Mouse (Mus musculus) forebrain, embryonic 13.5 days (tissue): ENCODE results near the gene Hand2. TPM values are rescaled to one million over a fixed set of nuclear protein-coding genes. Genes with fewer than 3 reads are reported as not detected.
A peak's percentile ranks its signal among the peaks of the same experiment; 100 is the strongest.

ENCODE experiments used
- ATAC-seq: fragments of 200-750 bp; cut with Nextera tagmentation; 2 replicates; pipeline ENCODE4 v1.8.0; 2017
- H3K27ac ChIP-seq: fragments of 300-500 bp; sonication (generic); 2 replicates; pipeline ENCODE4 v1.5.1; 2015; ENCODE audit warnings: inconsistent platforms, mild to moderate bottlenecking, moderate library complexity
- H3K27me3 ChIP-seq: fragments of 300-500 bp; sonication (generic); 2 replicates; pipeline ENCODE4 v1.6.1; 2015; ENCODE audit warnings: mild to moderate bottlenecking, inconsistent platforms
- H3K36me3 ChIP-seq: fragments of 300-500 bp; sonication (generic); 2 replicates; pipeline ENCODE4 v1.6.1; 2015; ENCODE audit warnings: mild to moderate bottlenecking, inconsistent platforms; ENCODE audit not compliant: poor library complexity, severe bottlenecking
- H3K4me1 ChIP-seq: fragments of 300-500 bp; sonication (generic); 2 replicates; pipeline ENCODE4 v1.6.1; 2015; ENCODE audit warnings: inconsistent platforms
- H3K4me2 ChIP-seq: fragments of 300-500 bp; sonication (generic); 2 replicates; pipeline ENCODE4 v1.6.1; 2015; ENCODE audit warnings: inconsistent platforms, mild to moderate bottlenecking, moderate library complexity
- H3K4me3 ChIP-seq: fragments of 300-500 bp; sonication (generic); 2 replicates; pipeline ENCODE4 v1.5.1; 2015; ENCODE audit warnings: mild to moderate bottlenecking, inconsistent platforms
- H3K9ac ChIP-seq: fragments of 300-500 bp; sonication (generic); 2 replicates; pipeline ENCODE4 v1.6.1; 2015; ENCODE audit warnings: mild to moderate bottlenecking, inconsistent platforms
- H3K9me3 ChIP-seq: fragments of 300-500 bp; sonication (generic); replicated peaks from 2 replicates; pipeline ENCODE4 v1.6.1; 2016; ENCODE audit warnings: inconsistent platforms
- WGBS: fragments of 180-500 bp; shearing (Covaris S2); methylation state at CpG from one replicate; pipeline ENCODE4 v1.1.7; 2015; 5-methylcytosine and 5-hydroxymethylcytosine counted together
- polyA plus RNA-seq: library from polyadenylated mRNA; unstranded; fragments of >200 nt; fragmentation: Nextera tagmentation; extraction: Ambion mirVana; gene quantifications from 2 replicates; pipeline ENCODE4 v1.2.1, GENCODE M21; 2015

The Hand2 gene
- polyA plus RNA-seq, 1 experiment from 2014 or later = not detected

- ATAC-seq = no peak
- Histone ChIP-seq H3K9me3 (no peaks in the 10 kb centered on the region), H3K4me1 (peaks cover 10% of the 10 kb centered on the region; the same call in 1 of the 2 replicates), H3K27ac (no peak overlapping the region), H3K4me2 (no peak overlapping the region), H3K9ac (no peak overlapping the region), H3K27me3 (peaks cover 85% of the 10 kb centered on the region), H3K4me3 (no peak overlapping the region), H3K36me3 (no peaks in the 10 kb centered on the region)
- 19% methylated on average over 2 of the region's 2 CpGs for WGBS
These were observed 31.1 kb downstream of the Hand2 start for GRCm38 (mm10) chr8:57351861-57352260.

DNA sequence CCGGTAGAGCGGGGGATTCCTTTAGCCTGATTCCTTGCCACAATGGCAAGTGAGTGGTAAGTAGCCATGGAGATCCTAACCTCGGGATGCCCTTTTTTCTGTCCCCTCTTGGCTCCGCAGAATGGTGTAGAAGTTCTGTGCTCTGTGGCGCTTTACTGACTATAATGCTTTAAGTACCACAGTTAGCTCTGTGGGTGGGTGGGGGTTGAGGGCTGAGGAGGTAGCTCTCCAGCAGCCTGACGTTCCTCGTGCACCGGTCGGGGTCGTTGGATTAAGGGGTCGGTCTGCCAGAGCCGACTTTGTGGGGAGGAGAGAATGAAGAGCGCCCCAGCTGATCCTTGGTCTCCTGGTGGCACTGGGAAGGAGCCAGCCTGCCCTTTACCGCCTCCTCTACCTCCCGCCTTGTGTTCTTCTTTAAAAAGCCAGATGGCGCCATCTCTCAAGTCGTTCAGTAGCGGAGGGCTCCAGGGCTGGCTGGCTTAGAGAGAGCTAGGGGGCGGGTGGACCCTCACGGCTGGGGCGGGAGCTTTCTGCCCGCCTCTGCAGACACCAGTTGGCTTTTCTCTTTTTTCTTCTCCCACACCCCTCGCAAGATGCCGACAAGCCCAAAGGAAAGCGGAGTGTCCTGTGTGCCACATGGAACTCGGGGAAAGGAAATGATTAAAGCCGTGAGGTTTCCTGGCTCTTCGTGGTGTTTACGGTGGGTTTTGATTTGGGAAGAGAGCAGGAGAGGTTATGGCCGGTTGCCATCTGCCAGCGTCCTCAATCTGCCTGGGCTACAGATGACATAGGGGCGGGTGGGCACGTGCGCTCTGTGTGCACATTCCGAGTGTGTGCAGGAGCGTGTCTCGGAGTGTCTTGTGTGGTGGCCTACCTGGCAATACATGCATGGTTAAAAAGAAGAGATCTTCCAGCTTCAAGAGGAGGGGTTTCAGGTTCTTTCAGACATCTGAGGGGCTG is 32.8 kb downstream of the Hand2 start:
- Histone ChIP-seq H3K27ac (no peak overlapping the region), H3K4me1 (peaks cover 10% of the 10 kb centered on the region; the same call in 1 of the 2 replicates), H3K9me3 (no peaks in the 10 kb centered on the region), H3K36me3 (no peaks in the 10 kb centered on the region), H3K4me2 (peak overlapping the region; percentile 65), H3K4me3 (peak overlapping the region; percentile 39), H3K27me3 (peaks cover 68% of the 10 kb centered on the region), H3K9ac (peak overlapping the region; percentile 58)
- whole genome bisulfite sequencing = 1% methylated on average over 37 of the region's 37 CpGs
- peak; percentile 96 for ATAC-seq

- peaks cover 10% of the 10 kb centered on the region; the same call in 1 of the 2 replicates for H3K4me1 ChIP-seq
- no peak for ATAC-seq
- peaks cover 56% of the 10 kb centered on the region for H3K27me3 ChIP-seq
- H3K9ac ChIP-seq = no peak overlapping the region
- no peak overlapping the region for H3K4me3 ChIP-seq
- H3K9me3 ChIP-seq = no peaks in the 10 kb centered on the region
- no peaks in the 10 kb centered on the region for H3K36me3 ChIP-seq
- no peak overlapping the region for H3K4me2 ChIP-seq
- WGBS = 71% methylated on average over 2 of the region's 2 CpGs
- H3K27ac ChIP-seq = no peak overlapping the region
These were observed 34.1 kb downstream of the Hand2 start for GRCm38 (mm10) chr8:57354876-57355275.

- H3K4me1 ChIP-seq = peaks cover 10% of the 10 kb centered on the region; the same call in 1 of the 2 replicates
- peaks cover 38% of the 10 kb centered on the region for H3K27me3 ChIP-seq
- no peaks in the 10 kb centered on the region for H3K36me3 ChIP-seq
- H3K4me3 ChIP-seq = no peak overlapping the region
- no peaks in the 10 kb centered on the region for H3K9me3 ChIP-seq
- 67% methylated on average over 9 of the region's 9 CpGs for WGBS
- H3K9ac ChIP-seq = no peak overlapping the region
- H3K27ac ChIP-seq = no peak overlapping the region
- H3K4me2 ChIP-seq = no peak overlapping the region
- ATAC-seq = no peak
These were observed 35.9 kb downstream of the Hand2 start for GRCm38 (mm10) chr8:57356529-57357325.

DNA sequence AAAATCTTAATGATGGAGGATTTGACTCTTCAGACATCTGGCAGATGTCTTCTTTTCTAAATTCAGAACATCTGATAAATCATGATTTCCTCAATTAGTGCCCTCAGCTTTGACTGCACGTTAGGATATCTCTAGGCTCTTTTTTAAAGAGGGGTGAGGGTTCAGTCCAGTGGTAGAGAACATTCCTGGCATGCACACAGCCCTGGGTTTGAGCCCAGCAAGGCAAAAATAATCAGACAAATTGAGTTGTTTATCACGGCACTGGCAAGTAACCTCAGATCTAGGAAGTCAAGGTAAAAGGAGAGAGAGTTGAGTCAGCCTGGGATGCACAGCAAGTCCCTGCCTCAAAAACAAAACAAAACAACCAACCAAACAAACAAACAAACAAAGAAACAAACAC is 39.7 kb downstream of the Hand2 start:
- peaks cover 6% of the 10 kb centered on the region for H3K27me3 ChIP-seq
- no peaks in the 10 kb centered on the region for H3K36me3 ChIP-seq
- H3K4me3 ChIP-seq = no peak overlapping the region
- WGBS = 65% methylated on average over 2 of the region's 2 CpGs
- no peak overlapping the region for H3K27ac ChIP-seq
- no peaks in the 10 kb centered on the region for H3K9me3 ChIP-seq
- ATAC-seq = no peak
- no peak overlapping the region for H3K9ac ChIP-seq
- no peaks in the 10 kb centered on the region for H3K4me1 ChIP-seq
- no peak overlapping the region for H3K4me2 ChIP-seq

- Histone ChIP-seq H3K4me3 (no peak overlapping the region), H3K27me3 (peaks cover 3% of the 10 kb centered on the region), H3K4me1 (no peaks in the 10 kb centered on the region), H3K36me3 (no peaks in the 10 kb centered on the region), H3K27ac (no peak overlapping the region), H3K9me3 (no peaks in the 10 kb centered on the region), H3K4me2 (no peak overlapping the region), H3K9ac (no peak overlapping the region)
- no peak; the same call in 1 of the 2 replicates for ATAC-seq
- 79% methylated on average over 8 of the region's 8 CpGs for WGBS
These were observed 40.4 kb downstream of the Hand2 start for GRCm38 (mm10) chr8:57361003-57361805.

DNA sequence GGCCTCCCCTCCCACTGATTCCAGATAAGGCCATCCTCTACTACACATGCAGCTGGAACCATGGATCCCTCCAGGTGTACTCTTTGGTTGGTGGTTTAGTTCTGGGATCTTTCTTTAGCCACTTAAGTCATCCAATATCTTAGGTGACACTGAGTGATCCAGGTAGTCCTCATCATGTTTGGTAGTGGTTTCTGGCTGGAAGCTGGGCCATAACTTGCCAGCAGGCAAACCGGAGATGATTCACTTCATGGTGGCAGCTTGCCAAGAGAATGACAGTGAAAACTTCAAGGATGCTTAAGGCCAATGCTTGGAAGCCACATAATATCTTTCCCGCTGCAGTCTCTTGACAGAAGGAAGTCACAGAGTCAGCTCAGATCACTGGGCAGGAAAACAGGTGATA is 42.1 kb downstream of the Hand2 start:
- Histone ChIP-seq H3K9ac (no peak overlapping the region), H3K36me3 (no peaks in the 10 kb centered on the region), H3K27ac (no peak overlapping the region), H3K4me1 (no peaks in the 10 kb centered on the region), H3K9me3 (no peaks in the 10 kb centered on the region), H3K27me3 (no peaks in the 10 kb centered on the region), H3K4me2 (no peak overlapping the region), H3K4me3 (no peak overlapping the region)
- no peak for ATAC-seq
- WGBS = 71% methylated on average over 2 of the region's 2 CpGs

GRCm38 (mm10) chr8:57374044-57374443 is 53.3 kb downstream of the Hand2 start:
- Histone ChIP-seq H3K4me3 (no peak overlapping the region), H3K4me1 (no peaks in the 10 kb centered on the region), H3K9me3 (no peaks in the 10 kb centered on the region), H3K9ac (no peak overlapping the region), H3K27ac (no peak overlapping the region), H3K27me3 (no peaks in the 10 kb centered on the region), H3K36me3 (no peaks in the 10 kb centered on the region), H3K4me2 (no peak overlapping the region)
- 86% methylated on average over 2 of the region's 2 CpGs for WGBS
- ATAC-seq = no peak

Other genes starting within 250 kb of the Hand2 start
- 0.89 and 0.92 TPM in 2 replicates for gene Scrg1, start 134.9 kb downstream of the Hand2 start, polyA plus RNA-seq
- gene Sap30, start 166.9 kb downstream of the Hand2 start, polyA plus RNA-seq = 96.4 and 106 TPM in 2 replicates
- 482 and 552 TPM in 2 replicates for gene Hmgb2, start 190.9 kb downstream of the Hand2 start, polyA plus RNA-seq